Mouse (Mus musculus) gastrocnemius, postnatal 14 days (tissue): ENCODE results near the gene Slc2a3. TPM values are rescaled to one million over a fixed set of nuclear protein-coding genes. Genes with fewer than 3 reads are reported as not detected.
A peak's percentile ranks its signal among the peaks of the same experiment; 100 is the strongest.

Source experiments
- DNase-seq: peaks from one replicate; pipeline ENCODE4 v3.0.0; 2021; ENCODE audit warnings: mixed read lengths
- intact Hi-C: fragments of 180-260 bp; cut with DNase I; formaldehyde crosslinking; loops from one replicate; pipeline ENCODE4 v1.15.1; 2025; ENCODE audit warnings: low total_unique reads
- long read RNA-seq, 2 experiments: library from polyadenylated mRNA; stranded (forward); transcript quantifications; one replicate each; pipeline ENCODE4 v2.0.0; 2021
- total RNA-seq, 2 experiments: library from RNA; stranded (reverse); gene quantifications; 2 replicates each; pipeline ENCODE4 v1.2.3; 2021

Slc2a3 gene
- total RNA-seq = 1 to 10 TPM; 1.2 to 1.9 TPM
- long read RNA-seq, experiment 1 = 0 reads
- long read RNA-seq, experiment 2, partial matches to known transcripts = 0 of 2 reads
- long read RNA-seq, experiment 2, other reads (novel, unspliced or antisense) = 1 of 2 reads

GRCm38 (mm10) chr6:122801301-122801800 is at the start of gene Slc2a3:
Gene Slc2a3, minus strand, starts transcription at chr6:122801640.
- intact Hi-C loops = no loop called here

GRCm38 (mm10) chr6:122843759-122844158 is 42.3 kb upstream of the Slc2a3 start:
- DNase-seq = no peak
- intact Hi-C loops = no loop called here

More at GRCm38 (mm10) chr6:122801301-122801800, at the start of gene Slc2a3:
- peak; percentile 59 for DNase-seq

DNA sequence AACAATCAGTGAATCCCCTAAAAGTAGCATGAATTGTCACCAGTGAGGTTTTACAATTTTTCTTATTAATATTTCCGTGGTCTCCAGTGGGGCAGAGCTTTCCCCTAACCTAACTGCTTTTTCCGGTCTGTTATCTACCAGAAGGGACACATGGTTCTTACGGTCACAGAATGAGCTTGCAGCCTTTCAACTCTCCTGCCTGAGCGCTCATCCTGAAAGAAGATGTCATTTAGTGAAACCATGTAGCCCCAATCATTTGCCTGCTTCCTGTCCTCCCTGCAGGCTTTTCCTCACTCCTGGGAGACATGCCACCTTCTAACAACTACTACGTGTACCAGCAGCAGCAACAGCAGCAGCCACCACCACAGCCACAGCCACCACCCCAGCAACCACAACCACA is 36.1 kb upstream of the Slc2a3 start:
- intact Hi-C loops = no loop called here
- DNase-seq = no peak

- DNase-seq = no peak
- intact Hi-C loops = no loop called here
Measured at GRCm38 (mm10) chr6:122836974-122837373, 35.5 kb upstream of the Slc2a3 start.

GRCm38 (mm10) chr6:122834365-122834764 is 32.9 kb upstream of the Slc2a3 start:
- intact Hi-C loops = no loop called here
- DNase-seq = no peak

DNA sequence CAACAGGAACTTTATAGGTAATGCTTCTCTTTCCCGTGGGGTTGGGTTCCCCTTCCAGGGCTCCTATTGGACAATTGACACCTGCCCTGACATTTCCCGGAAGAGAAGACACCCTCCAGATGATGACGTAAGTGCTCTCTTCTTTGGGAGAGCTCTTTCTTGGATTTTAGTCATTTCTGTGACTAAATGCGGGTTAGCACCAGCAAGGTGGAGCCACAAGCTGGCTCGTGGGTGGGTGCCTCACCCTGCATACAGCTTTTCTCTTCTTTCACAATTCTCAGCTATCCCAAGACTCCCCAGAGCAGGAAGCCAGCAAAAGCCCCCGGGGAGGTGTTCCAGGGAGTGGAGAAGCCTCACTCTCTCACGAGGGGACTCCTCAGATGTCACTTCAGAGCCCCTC is 31.4 kb upstream of the Slc2a3 start:
- no peak for DNase-seq
- intact Hi-C loops = no loop called here

DNA sequence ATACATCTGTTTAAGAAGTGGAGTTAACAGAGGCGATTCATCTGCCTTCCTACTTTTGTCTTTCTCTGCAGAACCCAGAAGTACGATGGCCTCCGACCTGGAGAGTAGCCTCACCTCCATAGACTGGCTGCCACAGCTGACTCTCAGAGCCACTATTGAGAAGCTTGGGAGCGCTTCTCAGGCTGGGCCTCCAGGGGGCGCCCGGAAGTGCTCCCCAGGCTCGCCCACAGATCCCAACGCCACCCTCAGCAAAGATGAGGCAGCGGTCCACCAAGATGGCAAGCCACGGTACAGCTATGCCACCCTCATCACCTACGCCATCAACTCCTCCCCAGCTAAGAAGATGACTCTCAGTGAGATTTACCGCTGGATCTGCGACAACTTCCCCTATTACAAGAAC is 26.6 kb upstream of the Slc2a3 start:
- intact Hi-C loops = no loop called here
- no peak for DNase-seq

DNA sequence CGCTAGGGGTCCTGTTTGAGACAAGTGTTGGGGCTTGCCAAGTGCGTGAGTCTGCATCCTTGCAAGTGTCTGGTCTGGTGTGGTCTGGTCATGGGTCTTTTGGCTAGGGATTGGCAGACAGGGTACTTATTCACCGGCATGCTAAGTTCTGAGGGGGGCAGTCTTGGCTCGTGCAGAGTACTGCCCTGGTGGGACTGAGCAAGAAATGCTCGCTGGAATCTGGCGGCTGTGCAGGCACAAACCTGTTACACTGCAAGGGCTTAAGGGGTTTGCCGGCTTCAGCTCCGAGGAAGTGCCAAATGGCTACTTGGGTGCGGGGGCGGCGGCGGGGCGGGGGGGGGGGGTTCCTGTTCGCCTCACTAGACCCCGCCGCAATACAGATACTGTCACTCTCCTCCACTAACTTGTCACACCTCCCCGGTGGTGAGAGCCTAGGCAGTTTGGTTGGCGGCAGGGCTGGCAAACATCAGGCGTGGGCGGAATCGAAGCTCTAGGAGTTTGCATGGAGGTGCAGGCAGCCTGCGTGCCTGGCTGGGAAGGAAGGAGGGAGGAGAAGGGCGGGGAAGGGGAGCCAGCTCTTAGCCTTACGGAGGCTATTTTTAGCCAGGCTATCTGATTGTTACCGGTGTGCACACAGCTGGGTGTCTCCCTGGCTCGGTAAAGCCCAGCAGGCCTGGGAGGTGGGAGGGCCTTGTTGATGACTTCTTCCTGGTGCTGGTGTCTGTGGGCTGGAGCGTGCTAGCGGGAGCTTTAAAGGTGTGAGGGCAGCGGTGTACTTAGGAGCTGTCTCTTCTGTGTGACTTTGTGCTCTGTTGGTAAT is 24.7 kb upstream of the Slc2a3 start:
- peak; percentile 56 for DNase-seq
- intact Hi-C loops = no loop called here

GRCm38 (mm10) chr6:122825166-122825565 is 23.7 kb upstream of the Slc2a3 start:
- intact Hi-C loops = no loop called here
- DNase-seq = no peak

GRCm38 (mm10) chr6:122824086-122824485 is 22.6 kb upstream of the Slc2a3 start:
- DNase-seq = peak; percentile 62
- intact Hi-C loops = no loop called here

DNA sequence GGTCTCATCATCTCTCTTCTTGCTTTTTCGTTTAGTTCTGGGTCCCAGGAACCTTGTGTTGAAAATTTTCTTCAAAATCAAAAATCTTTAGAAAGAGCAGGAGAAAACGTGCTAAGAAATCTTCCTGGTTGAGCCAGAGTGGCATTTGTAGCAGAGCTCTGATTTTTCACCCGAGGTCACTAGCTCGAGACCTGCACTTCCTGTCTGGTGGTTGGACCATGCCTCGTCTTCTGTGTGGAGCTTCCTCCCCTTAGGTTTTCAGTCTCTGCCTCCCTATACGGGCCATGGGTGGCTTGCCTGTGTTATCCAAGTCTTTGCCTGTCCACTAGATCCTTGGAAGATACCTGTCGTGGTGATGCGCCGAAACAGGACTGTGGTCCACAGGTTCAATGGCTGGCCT is 20.4 kb upstream of the Slc2a3 start:
- intact Hi-C loops = no loop called here

DNA sequence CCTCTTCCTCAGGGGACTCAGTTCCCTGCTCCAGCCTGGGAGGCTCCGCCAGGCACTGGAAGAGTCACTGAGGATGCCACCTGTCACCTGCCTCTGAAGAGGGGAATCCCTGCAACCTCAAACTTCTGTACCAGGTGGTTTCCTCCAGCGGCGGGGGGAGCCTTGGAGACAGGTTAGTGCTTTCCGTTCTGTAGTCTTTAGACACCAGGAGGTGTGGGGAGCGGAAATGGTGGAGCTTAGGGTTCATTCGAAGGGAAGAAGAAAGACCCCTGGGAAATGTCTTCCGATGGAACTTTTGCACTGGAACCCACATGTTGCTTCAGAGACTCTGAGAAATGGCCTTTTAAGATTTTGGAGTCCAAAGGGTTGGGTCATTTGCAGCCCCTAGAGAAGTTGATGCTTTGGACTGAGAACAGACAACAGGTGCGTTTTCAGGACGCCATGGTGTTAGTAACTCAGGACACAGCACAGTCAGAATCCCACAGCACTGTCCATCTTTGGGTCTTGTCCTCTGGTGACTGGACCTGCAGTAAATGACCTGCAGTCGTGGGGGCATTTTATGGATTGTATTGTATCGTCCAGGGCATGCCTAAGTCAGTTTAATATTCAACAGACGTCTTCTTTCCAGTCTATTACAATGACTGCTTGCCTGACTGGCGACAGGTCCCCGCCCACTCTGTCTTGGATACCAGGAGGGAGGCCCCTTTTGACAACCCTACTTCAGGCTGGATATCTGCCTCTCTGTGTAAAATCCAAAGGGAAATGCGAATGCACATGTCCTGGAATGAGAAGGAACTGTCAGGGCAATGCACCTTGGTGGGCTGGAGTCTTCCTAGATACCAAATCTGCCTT is 19.6 kb upstream of the Slc2a3 start:
- intact Hi-C loops = no loop called here
- no peak for DNase-seq

More for the DNA sequence above, 20.4 kb upstream of the Slc2a3 start:
- no peak for DNase-seq

GRCm38 (mm10) chr6:122820071-122820798 is 18.8 kb upstream of the Slc2a3 start:
- DNase-seq = peak; percentile 19
- intact Hi-C loops = no loop called here

DNA sequence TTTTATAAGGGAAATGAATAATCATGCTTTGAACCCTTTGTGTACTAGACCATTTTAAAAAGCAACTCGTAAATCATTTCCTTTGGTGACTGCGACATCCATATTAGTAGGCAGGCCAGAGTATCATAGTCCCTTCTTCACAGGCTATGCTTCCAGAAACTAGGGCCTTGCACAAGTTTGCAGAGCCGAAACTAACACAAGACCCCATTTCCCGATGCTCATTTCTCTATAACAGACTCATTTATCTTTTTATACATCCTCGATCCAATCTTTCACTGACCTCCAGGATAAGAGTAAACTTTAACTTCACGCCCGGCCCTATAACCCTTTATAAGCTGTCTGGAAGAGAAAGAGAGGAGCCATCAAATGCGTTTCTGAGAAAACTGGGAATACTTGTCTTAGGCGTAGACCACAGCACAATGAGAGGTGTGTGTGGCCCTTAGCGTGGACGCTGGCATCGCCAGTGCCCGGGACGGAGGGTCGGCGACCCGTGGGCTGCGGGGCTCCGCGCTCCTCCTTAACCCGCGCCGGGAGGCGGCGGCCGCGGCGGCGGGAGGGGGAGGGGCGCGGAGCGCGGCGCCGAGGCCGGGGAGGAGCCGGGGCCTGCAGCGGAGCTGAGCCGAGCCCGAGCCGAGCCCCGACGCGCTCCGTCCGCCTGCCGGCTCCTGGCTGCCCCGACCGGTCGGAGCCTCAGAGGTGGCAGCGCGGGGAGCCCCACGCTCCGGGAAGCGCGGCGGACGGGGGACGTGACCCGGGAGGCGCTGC is 18.0 kb upstream of the Slc2a3 start, which contains the start of gene Foxj2:
Foxj2 (plus strand) TSS at position 609 of the 765 bp plus-strand sequence.
- DNase-seq = peak; percentile 81
- intact Hi-C loops = no loop called here

DNA sequence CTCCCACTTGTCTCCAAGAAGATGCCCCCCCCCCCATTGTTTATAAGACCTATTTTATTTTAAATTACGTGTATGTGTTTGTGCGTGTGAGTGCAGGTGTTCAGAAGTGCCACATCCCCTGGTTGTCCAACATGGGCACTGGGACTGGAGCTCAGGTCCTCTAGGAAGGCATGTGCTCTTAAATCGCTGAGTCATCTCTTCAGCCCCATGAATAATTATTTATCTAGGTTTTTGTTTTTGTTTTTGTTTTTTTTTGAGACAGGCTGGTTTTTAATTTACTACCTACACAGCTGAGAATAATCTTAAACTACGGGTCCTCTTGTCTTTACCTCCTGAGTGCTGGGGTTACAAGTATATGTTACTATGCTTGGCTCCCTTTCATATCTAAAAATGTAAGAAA is 12.2 kb upstream of the Slc2a3 start:
- intact Hi-C loops = no loop called here
- no peak for DNase-seq

- DNase-seq = no peak
- intact Hi-C loops = no loop called here
Measured at GRCm38 (mm10) chr6:122812716-122813115, 11.3 kb upstream of the Slc2a3 start.

DNA sequence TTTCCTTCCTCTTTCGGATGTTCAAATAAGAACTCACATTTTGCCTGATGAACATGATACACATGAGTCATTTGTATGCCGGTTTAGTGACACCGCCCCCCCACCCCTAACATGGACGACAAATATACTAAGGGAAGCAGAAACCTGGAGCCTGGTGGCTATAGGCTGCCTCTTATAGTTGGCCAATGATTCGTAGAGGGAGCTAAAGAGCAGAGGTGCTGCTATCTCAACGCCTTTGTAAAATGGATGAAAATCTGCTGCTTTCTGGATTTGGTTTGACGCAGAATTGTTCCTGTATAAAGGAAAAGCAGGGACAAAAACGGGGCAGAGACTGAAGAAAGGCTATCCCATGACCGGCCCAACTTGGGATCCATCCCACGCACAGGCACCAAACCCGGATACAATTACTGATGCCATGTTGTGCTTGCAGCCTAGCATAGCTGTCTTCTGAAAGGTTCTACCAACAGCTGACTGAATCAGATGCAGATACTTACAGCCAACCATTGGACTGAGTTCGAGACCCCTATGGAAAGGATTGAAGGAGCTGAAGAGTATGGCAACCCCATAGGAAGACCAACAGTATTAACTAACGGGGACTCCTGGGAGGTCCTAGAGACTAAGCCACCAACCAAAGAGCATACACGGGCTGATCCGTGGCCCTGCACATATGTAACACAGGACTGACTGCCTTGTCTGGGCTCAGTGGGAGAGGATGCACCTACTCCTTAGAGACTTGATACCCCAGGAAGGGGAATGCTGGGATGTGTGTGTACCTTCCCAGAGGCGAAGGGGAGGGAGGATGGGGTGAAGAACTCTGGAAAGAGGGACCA is 10.5 kb upstream of the Slc2a3 start:
- no peak for DNase-seq
- intact Hi-C loops = no loop called here

GRCm38 (mm10) chr6:122811280-122811652 is 9.8 kb upstream of the Slc2a3 start:
- DNase-seq = peak; percentile 98
- intact Hi-C loops = no loop called here
